Mouse (Mus musculus): ENCODE measurements at regions not wholly inside any gene's neighbourhood (a gene's known extent, or its start where the extent isn't known, plus 50 kb on each side); places are given as distances from the start of the nearest gene placed in this dataset.

DNA sequence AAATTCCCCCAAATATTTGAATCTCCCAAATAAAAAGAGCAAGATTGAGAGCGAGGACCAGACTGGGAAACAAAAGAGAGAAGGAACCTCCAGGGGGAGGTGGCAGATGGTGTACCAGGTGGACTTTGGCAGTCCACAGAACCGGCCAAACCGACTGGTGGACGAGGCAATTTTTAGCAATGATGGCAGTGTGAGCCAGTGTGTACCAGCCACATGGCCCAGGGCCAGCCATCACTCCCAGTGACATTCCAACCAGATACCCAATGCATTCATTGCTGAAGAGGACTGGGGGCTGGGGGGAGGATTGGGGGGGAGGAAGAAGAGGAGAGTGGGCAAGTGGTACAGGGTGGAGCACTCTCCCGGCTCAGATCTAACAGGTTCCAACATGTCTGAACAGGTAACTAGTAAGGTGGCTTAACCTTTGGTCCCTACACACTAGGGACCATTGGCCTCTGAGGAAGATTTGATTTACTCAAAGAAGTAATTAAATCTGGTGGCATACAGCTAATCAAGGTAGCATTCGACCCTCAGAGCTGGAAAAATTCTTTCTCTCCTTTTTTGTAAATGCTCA is 158.4 kb upstream of the Ap5m1 start:
- Histone ChIP-seq H3K79me3 (ENCODE audit: low read depth) (no peaks in the 10 kb centered on the region), H3K4me3 (ENCODE audit: insufficient read depth, poor library complexity, severe bottlenecking) (no peak overlapping the region), H3K79me2 (ENCODE audit: control insufficient read depth, insufficient read depth) (no peaks in the 10 kb centered on the region), H3K36me3 (ENCODE audit: control insufficient read depth, insufficient read depth) (no peaks in the 10 kb centered on the region), H3ac (ENCODE audit: control insufficient read depth, insufficient read length, low read depth) (no peak overlapping the region), H3K27me3 (ENCODE audit: control insufficient read depth, insufficient read depth, insufficient read length) (peaks cover 6% of the 10 kb centered on the region)
- no peak for TF ChIP-seq CEBPB (IDR thresholded peaks at IDR 0.05; ENCODE audit: low read depth)
- no peak for TF ChIP-seq MYOG (IDR thresholded peaks at IDR 0.05; ENCODE audit: control insufficient read depth, extremely low read depth, insufficient read length)
- TF ChIP-seq CTCF (IDR thresholded peaks at IDR 0.05; ENCODE audit: control insufficient read depth, insufficient read depth, insufficient read length), result no peak

DNA sequence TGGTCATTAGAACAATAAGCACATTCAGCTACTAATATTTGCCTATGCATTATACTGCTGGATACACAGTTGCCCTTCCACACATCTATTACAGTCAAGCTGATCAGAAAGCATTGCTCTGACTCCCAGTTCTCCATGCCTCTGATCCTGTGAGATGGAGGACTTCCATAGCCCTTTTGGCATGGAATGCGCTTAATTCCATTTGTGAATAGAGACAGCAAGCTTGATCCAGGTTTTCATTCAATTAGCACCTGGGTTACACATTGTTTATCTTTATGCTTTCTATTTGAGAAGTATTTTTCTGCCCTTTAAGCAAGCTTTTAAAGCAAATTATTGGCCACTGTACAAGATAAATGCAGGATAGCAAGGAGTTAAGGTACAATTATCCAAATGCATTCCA is 158.9 kb upstream of the Ap5m1 start:
- no peak overlapping the region for H3K4me3 ChIP-seq (ENCODE audit: insufficient read depth, poor library complexity, severe bottlenecking)
- no peak overlapping the region for H3ac ChIP-seq (ENCODE audit: control insufficient read depth, insufficient read length, low read depth)
- no peaks in the 10 kb centered on the region for H3K36me3 ChIP-seq (ENCODE audit: control insufficient read depth, insufficient read depth)
- no peak for TF ChIP-seq USF1 (IDR thresholded peaks at IDR 0.05; ENCODE audit: low read depth)
- no peak for TF ChIP-seq CTCF (IDR thresholded peaks at IDR 0.05; ENCODE audit: control insufficient read depth, insufficient read depth, insufficient read length)
- TF ChIP-seq MAX (IDR thresholded peaks at IDR 0.05), result no peak
- no peak for TF ChIP-seq CEBPB (IDR thresholded peaks at IDR 0.05; ENCODE audit: low read depth)
- no peak for TF ChIP-seq MYOG (IDR thresholded peaks at IDR 0.05; ENCODE audit: control insufficient read depth, extremely low read depth, insufficient read length)
- no peak for TF ChIP-seq MYOD1 (IDR thresholded peaks at IDR 0.05; ENCODE audit: control insufficient read depth, insufficient read length, low read depth)
- no peak for TF ChIP-seq FOSL1 (IDR thresholded peaks at IDR 0.05; ENCODE audit: insufficient read depth, low read length, poor library complexity, severe bottlenecking)
- no peaks in the 10 kb centered on the region for H3K79me3 ChIP-seq (ENCODE audit: low read depth)
- H3K79me2 ChIP-seq (ENCODE audit: control insufficient read depth, insufficient read depth), result no peaks in the 10 kb centered on the region
- peaks cover 6% of the 10 kb centered on the region for H3K27me3 ChIP-seq (ENCODE audit: control insufficient read depth, insufficient read depth, insufficient read length)

DNA sequence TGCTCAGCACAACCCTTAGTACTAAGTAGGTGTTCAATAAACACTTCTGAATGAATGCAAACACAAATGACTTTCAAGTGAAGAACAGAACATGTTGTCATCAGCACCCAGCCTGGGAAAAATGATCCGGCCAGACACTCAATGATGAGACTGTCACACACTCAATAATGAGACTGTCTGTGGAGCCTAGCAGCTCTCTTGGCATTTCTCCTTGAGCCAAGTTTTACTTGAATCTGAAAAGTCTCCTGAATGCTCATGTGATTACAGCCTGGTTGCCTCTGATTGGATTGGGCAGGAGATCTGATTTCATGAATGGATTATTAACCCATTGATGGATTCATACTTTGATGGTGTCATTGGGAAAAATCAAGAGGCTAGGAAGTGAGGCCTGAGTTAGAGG is 161.3 kb upstream of the Ap5m1 start:
- no peak overlapping the region for H3ac ChIP-seq (ENCODE audit: control insufficient read depth, insufficient read length, low read depth)
- H3K79me2 ChIP-seq (ENCODE audit: control insufficient read depth, insufficient read depth), result no peaks in the 10 kb centered on the region
- no peaks in the 10 kb centered on the region for H3K79me3 ChIP-seq (ENCODE audit: low read depth)
- TF ChIP-seq MAX (IDR thresholded peaks at IDR 0.05), result no peak
- TF ChIP-seq USF1 (IDR thresholded peaks at IDR 0.05; ENCODE audit: low read depth), result no peak
- no peak for TF ChIP-seq MYOD1 (IDR thresholded peaks at IDR 0.05; ENCODE audit: control insufficient read depth, insufficient read length, low read depth)
- TF ChIP-seq CEBPB (IDR thresholded peaks at IDR 0.05; ENCODE audit: low read depth), result no peak
- TF ChIP-seq FOSL1 (IDR thresholded peaks at IDR 0.05; ENCODE audit: insufficient read depth, low read length, poor library complexity, severe bottlenecking), result no peak
- no peak for TF ChIP-seq MYOG (IDR thresholded peaks at IDR 0.05; ENCODE audit: control insufficient read depth, extremely low read depth, insufficient read length)
- no peak for TF ChIP-seq CTCF (IDR thresholded peaks at IDR 0.05; ENCODE audit: control insufficient read depth, insufficient read depth, insufficient read length)
- H3K36me3 ChIP-seq (ENCODE audit: control insufficient read depth, insufficient read depth), result no peaks in the 10 kb centered on the region
- H3K27me3 ChIP-seq (ENCODE audit: control insufficient read depth, insufficient read depth, insufficient read length), result peaks cover 2% of the 10 kb centered on the region
- H3K4me3 ChIP-seq (ENCODE audit: insufficient read depth, poor library complexity, severe bottlenecking), result no peak overlapping the region

DNA sequence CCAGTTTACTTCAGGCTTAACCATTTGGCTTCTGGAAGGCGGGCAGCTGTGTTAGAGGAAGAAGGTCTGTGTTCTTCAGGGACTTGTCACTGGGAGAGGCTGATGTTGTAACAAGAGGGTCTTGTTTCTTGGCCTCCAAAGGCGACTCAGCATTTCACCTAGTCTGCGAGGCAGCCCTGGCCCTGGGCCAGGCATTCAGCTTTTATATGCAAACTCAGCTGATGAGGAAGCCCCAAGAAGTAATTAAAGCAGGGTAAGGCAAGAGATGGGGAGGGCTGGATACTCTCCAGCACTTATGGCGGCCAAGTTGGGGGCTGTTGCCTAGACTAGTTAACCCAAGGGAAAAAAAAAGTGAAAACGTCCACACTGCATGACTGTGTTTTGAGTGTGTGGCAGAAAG is 162.4 kb upstream of the Ap5m1 start:
- TF ChIP-seq USF1 (IDR thresholded peaks at IDR 0.05; ENCODE audit: low read depth) (no peak), MYOG (IDR thresholded peaks at IDR 0.05; ENCODE audit: control insufficient read depth, extremely low read depth, insufficient read length) (no peak), FOSL1 (IDR thresholded peaks at IDR 0.05; ENCODE audit: insufficient read depth, low read length, poor library complexity, severe bottlenecking) (no peak), CEBPB (IDR thresholded peaks at IDR 0.05; ENCODE audit: low read depth) (no peak), CTCF (IDR thresholded peaks at IDR 0.05; ENCODE audit: control insufficient read depth, insufficient read depth, insufficient read length) (no peak), MAX (IDR thresholded peaks at IDR 0.05) (no peak), MYOD1 (IDR thresholded peaks at IDR 0.05; ENCODE audit: control insufficient read depth, insufficient read length, low read depth) (no peak)
- Histone ChIP-seq H3ac (ENCODE audit: control insufficient read depth, insufficient read length, low read depth) (no peak overlapping the region), H3K79me2 (ENCODE audit: control insufficient read depth, insufficient read depth) (no peaks in the 10 kb centered on the region), H3K36me3 (ENCODE audit: control insufficient read depth, insufficient read depth) (no peaks in the 10 kb centered on the region), H3K79me3 (ENCODE audit: low read depth) (no peaks in the 10 kb centered on the region), H3K4me3 (ENCODE audit: insufficient read depth, poor library complexity, severe bottlenecking) (no peak overlapping the region), H3K27me3 (ENCODE audit: control insufficient read depth, insufficient read depth, insufficient read length) (no peaks in the 10 kb centered on the region)

DNA sequence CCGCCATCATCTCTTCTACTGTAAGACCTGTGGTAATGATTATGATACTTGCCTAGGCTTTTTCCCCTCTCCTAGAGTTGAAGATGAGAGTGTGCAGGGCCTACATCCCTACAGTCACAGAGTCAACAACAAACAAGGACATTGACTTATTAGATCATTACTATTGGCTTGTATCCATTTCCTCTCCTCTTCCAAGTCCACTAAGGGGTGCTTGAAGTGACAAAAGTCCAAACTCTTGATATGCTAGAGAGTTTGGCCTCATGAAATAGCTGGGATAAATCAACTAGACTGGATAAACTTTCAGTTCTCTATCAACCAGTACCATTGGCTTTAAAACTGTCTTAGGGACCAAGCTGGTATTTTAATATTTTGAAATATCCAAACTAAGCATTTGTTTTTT is 165.7 kb upstream of the Ap5m1 start:
- no peaks in the 10 kb centered on the region for H3K79me3 ChIP-seq (ENCODE audit: low read depth)
- no peak overlapping the region for H3K4me3 ChIP-seq (ENCODE audit: insufficient read depth, poor library complexity, severe bottlenecking)
- no peak overlapping the region for H3ac ChIP-seq (ENCODE audit: control insufficient read depth, insufficient read length, low read depth)
- H3K27me3 ChIP-seq (ENCODE audit: control insufficient read depth, insufficient read depth, insufficient read length), result no peaks in the 10 kb centered on the region
- H3K36me3 ChIP-seq (ENCODE audit: control insufficient read depth, insufficient read depth), result no peaks in the 10 kb centered on the region
- no peak for TF ChIP-seq MYOD1 (IDR thresholded peaks at IDR 0.05; ENCODE audit: control insufficient read depth, insufficient read length, low read depth)
- no peak for TF ChIP-seq CTCF (IDR thresholded peaks at IDR 0.05; ENCODE audit: control insufficient read depth, insufficient read depth, insufficient read length)
- no peak for TF ChIP-seq FOSL1 (IDR thresholded peaks at IDR 0.05; ENCODE audit: insufficient read depth, low read length, poor library complexity, severe bottlenecking)
- TF ChIP-seq MAX (IDR thresholded peaks at IDR 0.05), result no peak
- TF ChIP-seq CEBPB (IDR thresholded peaks at IDR 0.05; ENCODE audit: low read depth), result no peak
- TF ChIP-seq USF1 (IDR thresholded peaks at IDR 0.05; ENCODE audit: low read depth), result no peak
- H3K79me2 ChIP-seq (ENCODE audit: control insufficient read depth, insufficient read depth), result no peaks in the 10 kb centered on the region

DNA sequence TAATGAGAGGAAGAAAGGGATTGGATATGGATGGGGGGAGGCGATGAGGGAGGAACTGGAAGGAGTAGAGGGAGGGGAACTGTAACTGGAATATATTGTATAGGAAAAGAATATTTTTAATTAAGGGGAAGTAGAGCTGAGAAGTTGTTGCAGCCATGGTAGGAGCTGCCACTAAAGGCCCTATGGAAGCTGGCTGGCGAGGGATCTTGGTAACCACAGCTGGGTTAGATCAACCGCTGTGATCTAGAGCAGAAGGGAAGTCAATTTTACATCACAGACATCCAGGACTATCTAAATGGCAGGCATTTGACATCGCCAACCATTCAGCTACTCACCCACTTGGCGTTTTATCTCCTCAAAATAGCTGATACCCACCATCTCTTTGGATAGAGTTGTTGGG is 168.8 kb upstream of the Ap5m1 start:
- TF ChIP-seq CTCF (IDR thresholded peaks at IDR 0.05; ENCODE audit: control insufficient read depth, insufficient read depth, insufficient read length) (no peak), MYOG (IDR thresholded peaks at IDR 0.05; ENCODE audit: control insufficient read depth, extremely low read depth, insufficient read length) (no peak), MYOD1 (IDR thresholded peaks at IDR 0.05; ENCODE audit: control insufficient read depth, insufficient read length, low read depth) (no peak), CEBPB (IDR thresholded peaks at IDR 0.05; ENCODE audit: low read depth) (no peak), FOSL1 (IDR thresholded peaks at IDR 0.05; ENCODE audit: insufficient read depth, low read length, poor library complexity, severe bottlenecking) (no peak)
- Histone ChIP-seq H3K36me3 (ENCODE audit: control insufficient read depth, insufficient read depth) (no peaks in the 10 kb centered on the region), H3K27me3 (ENCODE audit: control insufficient read depth, insufficient read depth, insufficient read length) (peaks cover 3% of the 10 kb centered on the region), H3ac (ENCODE audit: control insufficient read depth, insufficient read length, low read depth) (no peak overlapping the region), H3K79me2 (ENCODE audit: control insufficient read depth, insufficient read depth) (no peaks in the 10 kb centered on the region), H3K79me3 (ENCODE audit: low read depth) (no peaks in the 10 kb centered on the region), H3K4me3 (ENCODE audit: insufficient read depth, poor library complexity, severe bottlenecking) (no peak overlapping the region)
